Mouse (Mus musculus) brain, embryonic 14.5 days (tissue): ENCODE data around the gene Cbx2.

ENCODE experiments used
- CTCF ChIP-seq: fragments of 200-500 bp; IDR thresholded peaks from 2 replicates; pipeline ENCODE4 v1.5.1; 2012; ENCODE audit warnings: inconsistent platforms, mild to moderate bottlenecking, moderate library complexity, borderline replicate concordance; ENCODE audit not compliant: insufficient read depth, insufficient read length; ENCODE audit errors: extremely low read depth
- POLR2A ChIP-seq: fragments of 200-500 bp; IDR thresholded peaks from 2 replicates; pipeline ENCODE4 v1.6.1; 2012; ENCODE audit warnings: mild to moderate bottlenecking, inconsistent platforms, borderline replicate concordance; ENCODE audit not compliant: poor library complexity, insufficient read depth, insufficient read length, severe bottlenecking; ENCODE audit errors: extremely low read depth

- TF ChIP-seq POLR2A (no peak), CTCF (no peak)
Measured at GRCm38 (mm10) chr11:119048133-119048510, 25.4 kb downstream of the Cbx2 start.
